19 mouse cellular contexts compared by ENCODE assay signal in the genomic region with DNA sequence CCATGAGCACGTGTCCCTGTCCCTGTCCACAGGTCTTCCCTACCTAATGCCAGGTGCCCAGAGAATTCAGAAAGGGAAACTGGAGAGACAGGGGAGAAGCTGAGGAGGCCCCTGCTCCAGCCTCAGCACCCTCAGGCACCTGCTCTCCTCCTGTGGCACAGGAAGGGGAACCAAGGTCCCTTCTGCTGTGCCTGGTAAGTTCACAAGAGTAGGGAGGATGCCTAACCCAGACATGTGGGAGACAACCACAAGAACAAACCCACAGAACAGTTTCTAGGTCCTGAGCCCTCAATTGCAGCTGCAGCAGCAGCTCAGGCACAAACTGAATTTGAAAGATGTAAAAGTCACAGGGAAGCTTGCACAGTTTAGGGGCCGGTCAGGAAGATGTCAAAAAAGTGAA. TPM values are rescaled to one million over a fixed set of nuclear protein-coding genes. Genes with fewer than 3 reads are reported as not detected.
DNase-seq lines count a peak whose midpoint lies in the region; ATAC-seq lines count a peak whose summit lies in the region.
"Had no signal": no experiment of that assay in that cellular context is flagged by ENCODE, and none has a peak within 500 bp of the region (broad histone marks: within the 10 kb centered on the region; RNA-seq: fewer than 3 reads in every experiment).

No protein-coding gene starts in this region.

- peaks cover 45% of the 10 kb centered on the region for H3K27me3 ChIP-seq in kidney, embryonic 15.5 days
- peaks cover 37% of the 10 kb centered on the region for H3K27me3 ChIP-seq in intestine, embryonic 14.5 days (replicated peaks; ENCODE audit: control insufficient read depth, insufficient read depth, low read length)

- no peak overlapping the region for H3K9ac ChIP-seq in kidney, embryonic 15.5 days
- no peak overlapping the region for H3K9ac ChIP-seq in intestine, embryonic 14.5 days (ENCODE audit: low read length)
- H3K9ac ChIP-seq: forebrain, embryonic 12.5 days; midbrain, embryonic 15.5 days had no signal

- H3K27ac ChIP-seq in kidney, embryonic 15.5 days = no peak overlapping the region
- no peak overlapping the region for H3K27ac ChIP-seq in intestine, embryonic 14.5 days (ENCODE audit: low read depth)
- H3K27ac ChIP-seq: forebrain, embryonic 12.5 days; heart, embryonic 10.5 days; midbrain, embryonic 15.5 days had no signal

- no peak for ATAC-seq in kidney, embryonic 15.5 days (replicated peaks; ENCODE audit: low FRiP score)
- no peak for ATAC-seq in intestine, embryonic 14.5 days (replicated peaks; ENCODE audit: low FRiP score, low TSS enrichment, low read depth)
- 0 out of 2 replicates have a peak, but pooled peaks have one; percentile 23 for ATAC-seq in megakaryocyte, adult 5-6 weeks (ENCODE audit: poor library complexity, severe bottlenecking)
- ATAC-seq in cerebellum, adult (ENCODE audit: insufficient number of reproducible peaks, low FRiP score, low TSS enrichment) = no peak
- ATAC-seq: CD4-positive, CD25-positive, alpha-beta regulatory T cell, adult 4 months; inflammation-experienced regulatory T-cells, adult 6 months; midbrain, embryonic 15.5 days had no signal

- 0 out of 2 replicates have a peak overlapping the region, but pooled peaks have one; percentile 42 for H3K4me3 ChIP-seq in kidney, embryonic 15.5 days (replicated peaks)
- peak overlapping the region; percentile 31; the same call in 1 of the 2 replicates for H3K4me3 ChIP-seq in intestine, embryonic 14.5 days (ENCODE audit: low read depth, low read length)

- no peaks in the 10 kb centered on the region for H3K36me3 ChIP-seq in kidney, embryonic 15.5 days
- no peaks in the 10 kb centered on the region for H3K36me3 ChIP-seq in intestine, embryonic 14.5 days (ENCODE audit: control insufficient read depth, insufficient read depth, low read length)
- H3K36me3 ChIP-seq: forebrain, embryonic 12.5 days; heart, embryonic 10.5 days; midbrain, embryonic 15.5 days had no signal

- H3K9me3 ChIP-seq in kidney, embryonic 15.5 days (replicated peaks) = no peaks in the 10 kb centered on the region
- no peaks in the 10 kb centered on the region for H3K9me3 ChIP-seq in intestine, embryonic 14.5 days (ENCODE audit: control insufficient read depth, low read length)
- H3K9me3 ChIP-seq: forebrain, embryonic 12.5 days; heart, embryonic 10.5 days; midbrain, embryonic 15.5 days had no signal

- H3K4me1 ChIP-seq in kidney, embryonic 15.5 days = peaks cover 39% of the 10 kb centered on the region
- peaks cover 5% of the 10 kb centered on the region; the same call in 1 of the 2 replicates for H3K4me1 ChIP-seq in intestine, embryonic 14.5 days (replicated peaks; ENCODE audit: control insufficient read depth, insufficient read depth, low read length)

- no peak for DNase-seq in kidney, postnatal 36 days
- DNase-seq in intestine, embryonic 14.5 days (ENCODE audit: low spot score) = peak; percentile 50
- DNase-seq in thymus, postnatal 0 days (ENCODE audit: low spot score) = peak; percentile 85
- DNase-seq in gastrocnemius, postnatal 10 days = no peak
- DNase-seq in layer of hippocampus, postnatal 25 days (ENCODE audit: extremely low spot score in 1 of 2, low spot score in 1 of 2) = no peak
- DNase-seq: adrenal gland, postnatal 10 days; cerebellum, adult 2 months; gastrocnemius, postnatal 14 days; heart, postnatal 4 days; lung, adult 2 months had no signal

- WGBS in kidney, embryonic 15.5 days = 57% methylated on average over 2 of the region's 2 CpGs
- 60% methylated on average over 2 of the region's 2 CpGs for WGBS in intestine, embryonic 14.5 days

- peak overlapping the region; percentile 19; the same call in 1 of the 2 replicates for H3K4me2 ChIP-seq in kidney, embryonic 15.5 days
- peak overlapping the region; percentile 47 for H3K4me2 ChIP-seq in intestine, embryonic 14.5 days (ENCODE audit: low read length)

RNA-seq across cellular contexts. Expression of gene Degs2, which starts 0.9 kb away (rescaled TPM):
- 7.0 and 8.8 TPM in 2 replicates for polyA plus RNA-seq in kidney, embryonic 15.5 days (2015; fragmentation: Nextera tagmentation; extraction: Ambion mirVana)
- polyA plus RNA-seq in intestine, embryonic 14.5 days (2014; fragmentation: Nextera tagmentation; extraction: Ambion mirVana) = 43.9 and 51.6 TPM in 2 replicates
- total RNA-seq in megakaryocyte, adult 5-6 weeks (2015) = 0.41 TPM in 1 of 2 replicates, not detected in the other
- 0.26 TPM in 1 of 2 replicates, not detected in the other for total RNA-seq in megakaryocyte, adult 5-6 weeks (2017)
- 16.3 and 16.6 TPM in 2 replicates for polyA plus RNA-seq in thymus, postnatal 0 days (2015; fragmentation: Nextera tagmentation; extraction: Ambion mirVana)
- under 1 TPM; 0.19 to 0.20 TPM for total RNA-seq in gastrocnemius, postnatal 10 days (2021)
- total RNA-seq in layer of hippocampus, postnatal 25 days (2021) = 1 to 10 TPM; 3.6 to 3.8 TPM
- total RNA-seq: adrenal gland, postnatal 10 days; heart, postnatal 4 days; MEL had no signal

Comparison
In these comparisons a context has a peak if more than half of its experiments do, and no peak if none do; other contexts are left out.
1. DNase-seq: peak in intestine, embryonic 14.5 days (single experiment) and thymus, postnatal 0 days (single experiment); none in kidney, postnatal 36 days (0 of 2), gastrocnemius, postnatal 10 days (single experiment) and layer of hippocampus, postnatal 25 days (0 of 2).